Mouse (Mus musculus) telencephalon, adult 2 months (tissue): ENCODE results near the gene Odf3b.

Experiments used
- DNase-seq: peaks from one replicate; pipeline ENCODE4 v3.0.0-alpha.2; 2011; ENCODE audit warnings: low read depth, low spot score

The Odf3b gene

GRCm38 (mm10) chr15:89376040-89376439, 3.0 kb downstream of the Odf3b start:
- no peak for DNase-seq

GRCm38 (mm10) chr15:89374801-89375534, 4.1 kb downstream of the Odf3b start:
- no peak for DNase-seq

- no peak for DNase-seq
Observed at GRCm38 (mm10) chr15:89374340-89374739, 4.7 kb downstream of the Odf3b start.

GRCm38 (mm10) chr15:89373762-89374248, 5.3 kb downstream of the Odf3b start, which contains the start of gene Sco2:
TSS of gene Sco2 (minus strand) at chr15:89373846.
- DNase-seq, result peak; percentile 83

- DNase-seq, result peak; percentile 71
Observed at GRCm38 (mm10) chr15:89373027-89373761, 5.9 kb downstream of the Odf3b start.

GRCm38 (mm10) chr15:89372536-89372935, 6.5 kb downstream of the Odf3b start:
- no peak for DNase-seq

GRCm38 (mm10) chr15:89372068-89372467, 7.0 kb downstream of the Odf3b start:
- DNase-seq, result no peak

- no peak for DNase-seq
Observed at GRCm38 (mm10) chr15:89365141-89365551, 13.9 kb downstream of the Odf3b start.

GRCm38 (mm10) chr15:89363051-89363450, 16.0 kb downstream of the Odf3b start:
- no peak for DNase-seq

GRCm38 (mm10) chr15:89358784-89359183, 20.3 kb downstream of the Odf3b start:
- DNase-seq, result no peak

GRCm38 (mm10) chr15:89356372-89356771, 22.7 kb downstream of the Odf3b start:
- peak; percentile 32 for DNase-seq

GRCm38 (mm10) chr15:89355241-89356187, 23.6 kb downstream of the Odf3b start, which contains the start of the genes Lmf2 and Ncaph2:
TSS of gene Lmf2 (minus strand) at chr15:89355659.
TSS of gene Ncaph2 (plus strand) at chr15:89355719.
- peak; percentile 89 for DNase-seq

GRCm38 (mm10) chr15:89354455-89354854, 24.6 kb downstream of the Odf3b start:
- no peak for DNase-seq

- DNase-seq, result no peak
Observed at GRCm38 (mm10) chr15:89353837-89354236, 25.2 kb downstream of the Odf3b start.

GRCm38 (mm10) chr15:89352795-89353194, 26.3 kb downstream of the Odf3b start:
- no peak for DNase-seq

GRCm38 (mm10) chr15:89352054-89352453, 27.0 kb downstream of the Odf3b start:
- no peak for DNase-seq

- no peak for DNase-seq
Observed at GRCm38 (mm10) chr15:89351302-89351701, 27.8 kb downstream of the Odf3b start.

GRCm38 (mm10) chr15:89350447-89350846, 28.6 kb downstream of the Odf3b start:
- DNase-seq, result no peak

GRCm38 (mm10) chr15:89343325-89343724, 35.8 kb downstream of the Odf3b start:
- no peak for DNase-seq

GRCm38 (mm10) chr15:89341678-89342077, 37.4 kb downstream of the Odf3b start:
- DNase-seq, result no peak

- no peak for DNase-seq
Observed at GRCm38 (mm10) chr15:89340136-89340535, 38.9 kb downstream of the Odf3b start.
